Mouse (Mus musculus) myocyte (in vitro differentiated cells): ENCODE measurements around the gene Susd2.

ENCODE experiments used
- CEBPB ChIP-seq: IDR thresholded peaks from 2 replicates; pipeline ENCODE4 v1.6.1; 2011; ENCODE audit warnings: mild to moderate bottlenecking, moderate library complexity; ENCODE audit not compliant: poor library complexity, insufficient read depth, severe bottlenecking
- E2F4 ChIP-seq: IDR thresholded peaks from one replicate; pipeline ENCODE4 v1.6.1; 2011; ENCODE audit warnings: mild to moderate bottlenecking, control low read depth, moderate library complexity; ENCODE audit not compliant: insufficient read depth
- MAX ChIP-seq: IDR thresholded peaks from one replicate; pipeline ENCODE4 v1.6.1; 2011; ENCODE audit warnings: low read depth, mild to moderate bottlenecking, control low read depth
- MYOD1 ChIP-seq, 3 experiments: IDR thresholded peaks; one replicate each; pipeline ENCODE4 v1.6.1; 2011; ENCODE audit warnings: control low read depth in 2 of 3, low read depth in 2 of 3, mild to moderate bottlenecking in 2 of 3, moderate library complexity in 1 of 3; ENCODE audit not compliant: insufficient read length in 2 of 3, control insufficient read depth in 1 of 3
- MYOG ChIP-seq, 3 experiments: IDR thresholded peaks; one replicate each; pipeline ENCODE4 v1.6.1; 2011; ENCODE audit warnings: control low read depth in 2 of 3, low read depth in 2 of 3, mild to moderate bottlenecking in 2 of 3; ENCODE audit not compliant: insufficient read length in 2 of 3, control insufficient read depth in 1 of 3, insufficient read depth in 1 of 3
- POLR2A ChIP-seq: IDR thresholded peaks from one replicate; pipeline ENCODE4 v1.6.1; 2011; ENCODE audit warnings: low read depth, mild to moderate bottlenecking, control low read depth, moderate library complexity; ENCODE audit not compliant: insufficient read length
- POLR2AphosphoS2 ChIP-seq: IDR thresholded peaks from one replicate; pipeline ENCODE4 v1.6.1; 2011; ENCODE audit warnings: low read depth, control low read depth; ENCODE audit not compliant: insufficient read length
- REST ChIP-seq: IDR thresholded peaks from one replicate; pipeline ENCODE4 v1.6.1; 2011; ENCODE audit warnings: mild to moderate bottlenecking, control low read depth, moderate library complexity; ENCODE audit not compliant: insufficient read depth, insufficient read length
- SRF ChIP-seq: IDR thresholded peaks from one replicate; pipeline ENCODE4 v1.6.1; 2011; ENCODE audit warnings: low read depth; ENCODE audit not compliant: control insufficient read depth, insufficient read length
- TCF12 ChIP-seq: IDR thresholded peaks from one replicate; pipeline ENCODE4 v1.6.1; 2011; ENCODE audit warnings: mild to moderate bottlenecking, control low read depth; ENCODE audit not compliant: poor library complexity, insufficient read depth, severe bottlenecking
- TCF3 ChIP-seq: IDR thresholded peaks from one replicate; pipeline ENCODE4 v1.6.1; 2011; ENCODE audit warnings: low read depth, control low read depth; ENCODE audit not compliant: insufficient read length
- USF1 ChIP-seq: IDR thresholded peaks from one replicate; pipeline ENCODE4 v1.6.1; 2011; ENCODE audit warnings: low read depth, mild to moderate bottlenecking, control low read depth, moderate library complexity

DNA sequence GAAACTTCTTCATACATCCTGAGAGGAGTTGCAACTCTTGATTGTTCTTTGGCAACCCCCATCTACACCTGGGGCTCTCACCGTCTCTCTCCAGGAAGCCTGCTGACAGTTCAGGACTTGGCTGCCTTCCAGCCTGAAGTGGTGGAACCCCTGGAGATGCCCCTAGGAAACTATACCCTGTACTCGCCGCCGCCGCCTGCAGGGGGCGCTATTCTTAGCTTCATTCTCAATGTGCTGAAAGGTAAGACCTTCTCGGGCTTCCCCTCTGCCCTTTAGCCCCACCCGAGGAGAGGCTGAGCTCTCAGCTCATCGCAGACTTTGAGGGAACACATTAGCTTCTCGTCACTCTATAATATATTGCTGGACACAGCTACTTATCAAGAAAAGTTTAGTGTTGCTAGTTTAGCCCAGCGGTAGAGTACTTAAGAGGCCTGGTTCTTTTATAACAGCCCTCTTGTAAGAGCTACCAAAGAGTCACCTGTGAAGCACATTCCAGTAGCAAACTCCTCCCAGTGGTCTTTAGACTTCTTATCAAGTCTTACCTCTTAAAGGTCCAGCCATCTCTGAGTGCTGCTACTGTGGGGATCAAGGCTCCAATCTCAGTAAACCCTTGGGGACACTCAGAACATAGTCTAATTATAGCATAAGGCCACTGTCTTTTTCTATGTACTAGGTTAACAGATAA, 38.5 kb downstream of the Susd2 start:
- TF ChIP-seq CEBPB (no peak), MYOG (IDR thresholded peaks at IDR 0.05; ENCODE audit: control insufficient read depth in 1 of 3, insufficient read depth in 1 of 3, insufficient read length in 2 of 3, low read depth in 2 of 3) (no peak), POLR2A (no peak), TCF3 (no peak), REST (no peak), TCF12 (no peak), MYOD1 (IDR thresholded peaks at IDR 0.05; ENCODE audit: control insufficient read depth in 1 of 3, insufficient read length in 2 of 3, low read depth in 2 of 3) (no peak), E2F4 (no peak), POLR2AphosphoS2 (no peak), MAX (no peak), SRF (no peak), USF1 (no peak)
